In genomic region chr14:56544946-56545345, GRCm38 (mm10) we compare ENCODE assay signal across 18 mouse cellular contexts.
DNase-seq lines count a peak whose midpoint lies in the region.
"Had no signal": no experiment of that assay in that cellular context is flagged by ENCODE, and none has a peak within 500 bp of the region (broad histone marks: within the 10 kb centered on the region; RNA-seq: fewer than 3 reads in every experiment).

No protein-coding gene starts in this region.

- DNase-seq in cerebellum, adult 9-11 months: peak; percentile 20
- no peak for DNase-seq in cerebellum, adult 11 months
- peak; percentile 8 for DNase-seq in kidney, adult 11 months
- no peak for DNase-seq in kidney, adult 18-20 months
- peak; percentile 6 for DNase-seq in brain, adult 2 months (ENCODE audit: low read depth, low spot score)
- DNase-seq in kidney, postnatal 36 days: peak; percentile 37 to 61
- DNase-seq in right cerebral cortex, postnatal 14 days: no peak
- DNase-seq: adrenal gland, adult 8-10 months; gastrocnemius, postnatal 25 days; heart, adult 11 months; heart, postnatal 36 days; layer of hippocampus, adult 9-11 months; lung, embryonic 14.5 days; lung, postnatal 14 days; midbrain, embryonic 14.5 days; retina, postnatal 1 day; right cerebral cortex, postnatal 25 days; thymus, postnatal 14 days had no signal

Comparison
In these comparisons a context has a peak if more than half of its experiments do, and no peak if none do; other contexts are left out.
1. DNase-seq: peak in cerebellum, adult 9-11 months (single experiment), kidney, adult 11 months (single experiment), brain, adult 2 months (single experiment) and kidney, postnatal 36 days (2 of 2); none in cerebellum, adult 11 months (single experiment), kidney, adult 18-20 months (single experiment) and right cerebral cortex, postnatal 14 days (single experiment).